Mouse (Mus musculus) embryonic facial prominence, embryonic 12.5 days (tissue): Measurements from ENCODE around the gene Coro6. TPM values are rescaled to one million over a fixed set of nuclear protein-coding genes. Genes with fewer than 3 reads are reported as not detected.

ENCODE experiments used
- ATAC-seq: fragments of 200-750 bp; cut with Nextera tagmentation; 2 replicates; pipeline ENCODE4 v1.8.0; 2017; ENCODE audit not compliant: insufficient number of reproducible peaks, insufficient read depth, low FRiP score, low TSS enrichment
- H3K27ac ChIP-seq: fragments of 300-500 bp; sonication (generic); 2 replicates; pipeline ENCODE4 v1.5.1; 2016; ENCODE audit warnings: mild to moderate bottlenecking
- H3K27me3 ChIP-seq: fragments of 300-500 bp; sonication (generic); 2 replicates; pipeline ENCODE4 v1.6.1; 2016; ENCODE audit warnings: mild to moderate bottlenecking, moderate library complexity
- H3K36me3 ChIP-seq: fragments of 300-500 bp; sonication (generic); 2 replicates; pipeline ENCODE4 v1.6.1; 2016; ENCODE audit warnings: mild to moderate bottlenecking
- H3K4me1 ChIP-seq: fragments of 300-500 bp; sonication (generic); 2 replicates; pipeline ENCODE4 v1.6.1; 2016
- H3K4me2 ChIP-seq: fragments of 300-500 bp; sonication (generic); replicated peaks from 2 replicates; pipeline ENCODE4 v1.6.1; 2016; ENCODE audit warnings: mild to moderate bottlenecking, moderate library complexity
- H3K4me3 ChIP-seq: fragments of 300-500 bp; sonication (generic); 2 replicates; pipeline ENCODE4 v1.5.1; 2016; ENCODE audit warnings: mild to moderate bottlenecking
- H3K9ac ChIP-seq: fragments of 300-500 bp; sonication (generic); 2 replicates; pipeline ENCODE4 v1.6.1; 2016; ENCODE audit warnings: mild to moderate bottlenecking, moderate library complexity
- H3K9me3 ChIP-seq: fragments of 300-500 bp; sonication (generic); 2 replicates; pipeline ENCODE4 v1.6.1; 2016; ENCODE audit warnings: mild to moderate bottlenecking, moderate library complexity
- WGBS: fragments of 180-500 bp; shearing (Covaris S2); methylation state at CpG from one replicate; pipeline ENCODE4 v1.1.7; 2016; 5-methylcytosine and 5-hydroxymethylcytosine counted together
- polyA plus RNA-seq: library from polyadenylated mRNA; unstranded; fragments of >200 nt; fragmentation: Nextera tagmentation; extraction: Ambion mirVana; gene quantifications from 2 replicates; pipeline ENCODE4 v1.2.1, GENCODE M21; 2016

Coro6 gene
- polyA plus RNA-seq, 1 experiment from 2014 or later = 0.22 TPM

- Histone ChIP-seq H3K4me3 (peak within 1 kb of the TSS; percentile 74), H3K9ac (peak within 1 kb of the TSS; percentile 53), H3K9me3 (no peaks in the 10 kb centered on the region), H3K4me1 (peaks cover 38% of the 10 kb centered on the region), H3K36me3 (no peaks in the 10 kb centered on the region), H3K4me2 (peak within 1 kb of the TSS; percentile 98), H3K27me3 (peaks cover 24% of the 10 kb centered on the region), H3K27ac (no peak within 1 kb of the TSS)
- WGBS = 3% methylated on average over 39 of the region's 39 CpGs
- no peak for ATAC-seq
Measured at GRCm38 (mm10) chr11:77515637-77516552, 53.7 kb downstream of the Coro6 start, which contains the start of gene Trp53i13. Gene Trp53i13, minus strand, starts transcription at chr11:77515980.

- H3K27me3 ChIP-seq = peaks cover 24% of the 10 kb centered on the region
- no peak for ATAC-seq
- peaks cover 37% of the 10 kb centered on the region for H3K4me1 ChIP-seq
- no peak overlapping the region for H3K9ac ChIP-seq
- no peaks in the 10 kb centered on the region for H3K36me3 ChIP-seq
- H3K27ac ChIP-seq = no peak overlapping the region
- peak overlapping the region; percentile 98; the same call in 1 of the 2 replicates for H3K4me2 ChIP-seq
- WGBS = 44% methylated on average over 5 of the region's 5 CpGs
- H3K9me3 ChIP-seq = no peaks in the 10 kb centered on the region
- no peak overlapping the region for H3K4me3 ChIP-seq
Measured at GRCm38 (mm10) chr11:77516553-77517425, 54.6 kb downstream of the Coro6 start.

- H3K27me3 ChIP-seq = peaks cover 24% of the 10 kb centered on the region
Measured at GRCm38 (mm10) chr11:77518051-77518798, 56.0 kb downstream of the Coro6 start.

GRCm38 (mm10) chr11:77519043-77519442, 56.8 kb downstream of the Coro6 start, which contains the start of gene Gm10392:
Gene Gm10392, minus strand, starts transcription at chr11:77519198.
- no peak within 1 kb of the TSS for H3K4me3 ChIP-seq
- H3K9ac ChIP-seq = no peak within 1 kb of the TSS
- H3K27me3 ChIP-seq = peaks cover 24% of the 10 kb centered on the region
- WGBS = 72% methylated on average over 5 of the region's 5 CpGs
- ATAC-seq = no peak
- H3K9me3 ChIP-seq = no peaks in the 10 kb centered on the region
- no peak within 1 kb of the TSS for H3K4me2 ChIP-seq
- 0 out of 2 replicates have a peak within 1 kb of the TSS, but pooled peaks have one; percentile 30 for H3K27ac ChIP-seq
- H3K4me1 ChIP-seq = peaks cover 26% of the 10 kb centered on the region
- H3K36me3 ChIP-seq = no peaks in the 10 kb centered on the region

More at GRCm38 (mm10) chr11:77518051-77518798, 56.0 kb downstream of the Coro6 start:
- no peaks in the 10 kb centered on the region for H3K9me3 ChIP-seq
- no peak overlapping the region for H3K4me2 ChIP-seq
- peaks cover 30% of the 10 kb centered on the region for H3K4me1 ChIP-seq
- no peaks in the 10 kb centered on the region for H3K36me3 ChIP-seq
- H3K4me3 ChIP-seq = no peak overlapping the region
- WGBS = 86% methylated on average over 27 of the region's 27 CpGs
- ATAC-seq = no peak
- H3K9ac ChIP-seq = no peak overlapping the region
- H3K27ac ChIP-seq = no peak overlapping the region

Other genes with a start within 250 kb of the Coro6 start
- gene Ssh2, start 246.1 kb upstream of the Coro6 start, polyA plus RNA-seq = 9.9 and 10.5 TPM in 2 replicates
- gene Ankrd13b, start 27.3 kb downstream of the Coro6 start, polyA plus RNA-seq = 15.0 and 15.5 TPM in 2 replicates
- gene Git1, start 31.2 kb downstream of the Coro6 start, polyA plus RNA-seq = 11.1 and 11.5 TPM in 2 replicates
- 2.8 and 2.9 TPM in 2 replicates for gene Abhd15, start 52.7 kb downstream of the Coro6 start, polyA plus RNA-seq
- 52.8 and 55.2 TPM in 2 replicates for gene Trp53i13, start 53.6 kb downstream of the Coro6 start, polyA plus RNA-seq
- not detected in 2 replicates for gene Gm10392, start 56.8 kb downstream of the Coro6 start, polyA plus RNA-seq
- gene Taok1, start 145.4 kb downstream of the Coro6 start, polyA plus RNA-seq = 14.9 and 15.1 TPM in 2 replicates
- gene Nufip2, start 223.7 kb downstream of the Coro6 start, polyA plus RNA-seq = 5.1 and 5.6 TPM in 2 replicates